14 mouse cellular contexts compared by ENCODE assay signal in the genomic region with DNA sequence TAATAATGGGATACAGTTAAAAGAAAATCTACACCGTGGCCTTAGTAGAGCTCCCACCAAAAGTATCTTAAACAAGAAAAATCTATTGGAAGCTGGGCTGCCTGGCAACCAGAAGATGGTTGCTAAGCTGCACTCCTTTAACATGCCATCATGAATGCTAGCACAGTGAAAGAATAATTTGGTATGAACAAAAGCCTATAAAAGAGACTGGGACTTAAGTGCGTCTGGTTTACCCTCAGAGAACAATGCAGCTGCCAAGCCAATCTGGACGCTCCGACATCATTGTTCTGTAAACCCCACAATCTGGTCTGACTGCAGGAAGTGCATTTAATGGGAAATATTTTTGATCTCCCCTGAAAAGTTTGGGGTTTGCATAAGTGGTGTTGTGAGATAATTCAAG. TPM values are rescaled to one million over a fixed set of nuclear protein-coding genes. Genes with fewer than 3 reads are reported as not detected.
DNase-seq lines count a peak whose midpoint lies in the region; ATAC-seq and TF ChIP-seq lines count a peak whose summit lies in the region.
"Had no signal": no experiment of that assay in that cellular context is flagged by ENCODE, and none has a peak within 500 bp of the region (broad histone marks: within the 10 kb centered on the region; RNA-seq: fewer than 3 reads in every experiment).

No protein-coding gene starts in this region.

- H3K4me2 ChIP-seq in forebrain, embryonic 13.5 days, result peak overlapping the region; percentile 59
- H3K4me2 ChIP-seq: heart, embryonic 15.5 days; liver, embryonic 11.5 days had no signal

- H3K4me3 ChIP-seq in layer of hippocampus, adult 2 months, result no peak overlapping the region
- peak overlapping the region; percentile 31 for H3K4me3 ChIP-seq in forebrain, embryonic 13.5 days
- H3K4me3 ChIP-seq: heart, embryonic 15.5 days; left cerebral cortex, adult 2 months had no signal

- H3K27ac ChIP-seq in layer of hippocampus, adult 2 months, result peak overlapping the region; percentile 80
- peak overlapping the region; percentile 78 for H3K27ac ChIP-seq in forebrain, embryonic 13.5 days
- H3K27ac ChIP-seq: heart, embryonic 15.5 days; left cerebral cortex, adult 2 months had no signal

- H3K4me1 ChIP-seq in forebrain, embryonic 13.5 days, result peaks cover 73% of the 10 kb centered on the region

- H3K36me3 ChIP-seq in forebrain, embryonic 13.5 days (ENCODE audit: poor library complexity, severe bottlenecking), result peaks cover 16% of the 10 kb centered on the region

- H3K9me3 ChIP-seq in forebrain, embryonic 13.5 days (replicated peaks), result no peaks in the 10 kb centered on the region
- H3K9me3 ChIP-seq: heart, embryonic 15.5 days had no signal

- H3K27me3 ChIP-seq in forebrain, embryonic 13.5 days, result no peaks in the 10 kb centered on the region
- H3K27me3 ChIP-seq: heart, embryonic 15.5 days had no signal

- peak overlapping the region; percentile 48; the same call in 1 of the 2 replicates for H3K9ac ChIP-seq in forebrain, embryonic 13.5 days
- H3K9ac ChIP-seq: heart, embryonic 15.5 days had no signal

- 3% methylated on average over 4 of the region's 4 CpGs for WGBS in forebrain, embryonic 13.5 days

- DNase-seq in layer of hippocampus, adult 2 months (ENCODE audit: low spot score in 2 of 2), result peak; percentile 32 to 35
- DNase-seq in layer of hippocampus, postnatal 10 days (ENCODE audit: low spot score in 2 of 2), result no peak
- DNase-seq in mesoderm, embryonic 11.5 days (ENCODE audit: low read depth, low spot score), result peak; percentile 69
- DNase-seq in retina, embryonic 14.5 days (ENCODE audit: low spot score), result peak; percentile 84
- no peak for DNase-seq in spleen, postnatal 4 days (ENCODE audit: low spot score in 2 of 2)
- no peak for DNase-seq in natural killer cell, adult 2 months (ENCODE audit: low spot score in 2 of 2)
- DNase-seq: cerebellum, adult 11 months; kidney, adult 18-20 months; lung, postnatal 14 days had no signal

- peak; percentile 89 for ATAC-seq in forebrain, embryonic 13.5 days
- no peak for ATAC-seq in activated CD4-positive, CD25-positive, alpha-beta regulatory T cell, adult 4 months

- TF ChIP-seq CTCF in layer of hippocampus, adult 2 months (conservative IDR thresholded peaks at IDR 0.05), result no peak

RNA-seq across cellular contexts. Expression of a gene that starts 22.1 kb away (rescaled TPM):
- 10 to 100 TPM; 11.5 to 11.8 TPM for total RNA-seq in layer of hippocampus, adult 2 months (2021)
- total RNA-seq in layer of hippocampus, postnatal 10 days (2021), result 10 to 100 TPM; 11.0 to 11.6 TPM
- 10.0 and 10.4 TPM in 2 replicates for polyA plus RNA-seq in forebrain, embryonic 13.5 days (2015; fragmentation: Nextera tagmentation; extraction: Ambion mirVana)
- 1 to 10 TPM; 1.5 to 1.8 TPM for polyA plus RNA-seq in activated CD4-positive, CD25-positive, alpha-beta regulatory T cell, adult 4 months (2017; shearing (Covaris generic))

Comparison
In these comparisons a context has a peak if more than half of its experiments do, and no peak if none do; other contexts are left out.
1. DNase-seq: peak in layer of hippocampus, adult 2 months (2 of 2), mesoderm, embryonic 11.5 days (single experiment) and retina, embryonic 14.5 days (single experiment); none in layer of hippocampus, postnatal 10 days (0 of 2), spleen, postnatal 4 days (0 of 2) and natural killer cell, adult 2 months (0 of 2).